Mouse (Mus musculus): ENCODE results near the gene Hsf4. TPM values are rescaled to one million over a fixed set of nuclear protein-coding genes. Genes with fewer than 3 reads are reported as not detected.
"Not testable (repeated sequence)": the region's sequence is repeated elsewhere in the genome, so short reads cannot be mapped to it uniquely, and the experiment has no call there.

Hsf4 gene
- polyA plus RNA-seq, 1 experiment from 2014 or later: 0.79 TPM

DNA sequence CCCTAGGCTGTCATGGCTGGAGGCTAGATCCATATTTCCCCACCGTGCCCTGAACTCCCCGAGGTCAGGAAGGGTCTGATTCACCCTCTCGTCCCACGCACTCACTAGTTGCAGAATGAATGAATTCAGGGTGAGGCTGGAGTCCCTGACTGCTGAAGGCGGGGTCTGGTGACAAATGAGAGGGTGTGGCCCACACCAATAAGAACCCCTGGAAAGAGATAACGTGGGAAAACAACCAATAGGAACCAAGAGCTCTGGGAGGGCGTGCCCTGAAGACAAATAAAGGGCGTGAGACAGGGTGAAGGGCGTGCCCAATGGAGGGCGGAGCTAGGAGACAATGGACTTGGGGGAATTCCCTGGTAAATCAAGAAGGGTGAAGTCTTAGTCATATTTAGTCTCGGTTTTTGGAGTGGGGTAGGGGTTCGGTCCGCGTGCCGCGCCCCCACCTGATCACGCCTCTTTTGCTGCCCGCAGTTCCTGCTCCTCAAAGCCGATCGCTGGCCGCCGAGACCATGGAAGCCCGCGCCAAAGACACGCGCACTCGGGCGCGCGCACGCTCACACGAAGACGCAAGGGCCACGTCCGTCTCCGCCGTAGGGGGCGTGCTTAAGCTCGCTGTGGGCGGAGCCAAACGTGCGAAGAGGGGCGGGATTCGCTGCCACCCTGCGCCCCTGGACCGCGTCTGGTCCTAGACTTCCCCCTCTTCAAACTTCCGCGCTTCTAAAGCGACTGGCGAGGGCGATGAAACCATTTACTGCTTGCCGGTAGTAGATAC is 19.5 kb downstream of the Hsf4 start:
- Histone ChIP-seq H3K4me3 (replicated peaks; ENCODE audit: low read length) (peak overlapping the region; percentile 43), H3K9me3 (ENCODE audit: control insufficient read depth, low read length) (no peaks in the 10 kb centered on the region), H3K9ac (peak overlapping the region; percentile 50), H3K4me1 (replicated peaks; ENCODE audit: control insufficient read depth, insufficient read depth, low read length) (peaks cover 42% of the 10 kb centered on the region), H3K27ac (peak overlapping the region; percentile 89), H3K4me2 (replicated peaks) (peak overlapping the region; percentile 66), H3K36me3 (replicated peaks; ENCODE audit: control insufficient read depth, insufficient read depth) (peaks cover 22% of the 10 kb centered on the region), H3K27me3 (ENCODE audit: control insufficient read depth, insufficient read depth, low read length) (0 out of 2 replicates have a peak, but pooled peaks cover 8% of the 10 kb centered on the region)
- peak; percentile 99 for DNase-seq (ENCODE audit: low spot score)
- peak; percentile 93 for ATAC-seq (ENCODE audit: low FRiP score)
- under 1% methylated on average over 53 of the region's 53 CpGs for WGBS

- Histone ChIP-seq H3K4me3 (replicated peaks; ENCODE audit: low read length) (peak within 1 kb of the TSS; percentile 43), H3K36me3 (replicated peaks; ENCODE audit: control insufficient read depth, insufficient read depth) (peaks cover 16% of the 10 kb centered on the region), H3K27ac (peak within 1 kb of the TSS; percentile 89), H3K27me3 (ENCODE audit: control insufficient read depth, insufficient read depth, low read length) (0 out of 2 replicates have a peak, but pooled peaks cover 8% of the 10 kb centered on the region), H3K4me1 (replicated peaks; ENCODE audit: control insufficient read depth, insufficient read depth, low read length) (peaks cover 42% of the 10 kb centered on the region), H3K9ac (peak within 1 kb of the TSS; percentile 50), H3K4me2 (replicated peaks) (peak within 1 kb of the TSS; percentile 66), H3K9me3 (ENCODE audit: control insufficient read depth, low read length) (no peaks in the 10 kb centered on the region)
- under 1% methylated on average over 40 of the region's 43 CpGs for WGBS
- ATAC-seq (ENCODE audit: low FRiP score) (peak; percentile 36), DNase-seq (ENCODE audit: low spot score) (peak; percentile 44)
Observed at GRCm38 (mm10) chr8:105289805-105290460, 20.3 kb downstream of the Hsf4 start, which contains the start of gene 4931428F04Rik. Gene 4931428F04Rik, minus strand, starts transcription at chr8:105289864.

- WGBS: 5% methylated on average over 31 of the region's 31 CpGs
- Histone ChIP-seq H3K27ac (no peak overlapping the region), H3K4me2 (replicated peaks) (peak overlapping the region; percentile 66), H3K4me3 (replicated peaks; ENCODE audit: low read length) (peak overlapping the region; percentile 43), H3K9ac (peak overlapping the region; percentile 50; the same call in 1 of the 2 replicates), H3K4me1 (replicated peaks; ENCODE audit: control insufficient read depth, insufficient read depth, low read length) (peaks cover 39% of the 10 kb centered on the region), H3K9me3 (ENCODE audit: control insufficient read depth, low read length) (no peaks in the 10 kb centered on the region), H3K36me3 (replicated peaks; ENCODE audit: control insufficient read depth, insufficient read depth) (peaks cover 8% of the 10 kb centered on the region; the same call in 1 of the 2 replicates), H3K27me3 (ENCODE audit: control insufficient read depth, insufficient read depth, low read length) (0 out of 2 replicates have a peak, but pooled peaks cover 8% of the 10 kb centered on the region)
- no peak for ATAC-seq (ENCODE audit: low FRiP score)
- DNase-seq (ENCODE audit: low spot score): peak; percentile 84
Observed at GRCm38 (mm10) chr8:105290554-105291314, 21.1 kb downstream of the Hsf4 start.

GRCm38 (mm10) chr8:105291364-105291763 is 21.8 kb downstream of the Hsf4 start:
- H3K4me2 ChIP-seq (replicated peaks); H3K27ac ChIP-seq; H3K27me3 ChIP-seq (ENCODE audit: control insufficient read depth, insufficient read depth, low read length); ATAC-seq (ENCODE audit: low FRiP score); H3K36me3 ChIP-seq (replicated peaks; ENCODE audit: control insufficient read depth, insufficient read depth); DNase-seq (ENCODE audit: low spot score); H3K9me3 ChIP-seq (ENCODE audit: control insufficient read depth, low read length); H3K9ac ChIP-seq: not testable (repeated sequence)
- Histone ChIP-seq H3K4me3 (replicated peaks; ENCODE audit: low read length) (0 out of 2 replicates have a peak overlapping the region, but pooled peaks have one; percentile 43), H3K4me1 (replicated peaks; ENCODE audit: control insufficient read depth, insufficient read depth, low read length) (peaks cover 32% of the 10 kb centered on the region)
- 88% methylated on average over 8 of the region's 8 CpGs for WGBS

DNA sequence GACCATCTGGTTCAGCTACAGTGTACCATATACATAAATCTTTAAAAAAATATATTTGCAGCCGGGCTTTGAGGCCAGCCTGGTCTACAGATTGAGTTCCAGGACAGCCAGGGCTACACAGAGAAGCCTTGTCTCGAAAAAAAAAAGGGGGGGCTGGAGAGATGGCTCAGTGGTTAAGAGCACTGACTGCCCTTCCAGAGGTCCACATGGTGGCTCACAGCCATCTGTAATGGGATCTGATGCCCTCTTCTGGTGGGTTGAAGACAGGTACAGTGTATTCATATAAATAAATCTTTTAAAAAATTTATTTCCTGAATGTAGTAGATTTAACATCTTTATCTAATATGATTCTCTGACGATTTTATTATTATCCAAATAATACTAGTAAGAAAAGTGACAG is 22.2 kb downstream of the Hsf4 start:
- not testable (repeated sequence) for H3K4me2 ChIP-seq (replicated peaks); DNase-seq (ENCODE audit: low spot score); ATAC-seq (ENCODE audit: low FRiP score); H3K36me3 ChIP-seq (replicated peaks; ENCODE audit: control insufficient read depth, insufficient read depth); H3K27me3 ChIP-seq (ENCODE audit: control insufficient read depth, insufficient read depth, low read length); H3K9me3 ChIP-seq (ENCODE audit: control insufficient read depth, low read length); H3K4me3 ChIP-seq (replicated peaks; ENCODE audit: low read length); H3K9ac ChIP-seq; H3K27ac ChIP-seq
- peaks cover 29% of the 10 kb centered on the region for H3K4me1 ChIP-seq (replicated peaks; ENCODE audit: control insufficient read depth, insufficient read depth, low read length)
- 60% methylated on average over 3 of the region's 3 CpGs for WGBS

DNA sequence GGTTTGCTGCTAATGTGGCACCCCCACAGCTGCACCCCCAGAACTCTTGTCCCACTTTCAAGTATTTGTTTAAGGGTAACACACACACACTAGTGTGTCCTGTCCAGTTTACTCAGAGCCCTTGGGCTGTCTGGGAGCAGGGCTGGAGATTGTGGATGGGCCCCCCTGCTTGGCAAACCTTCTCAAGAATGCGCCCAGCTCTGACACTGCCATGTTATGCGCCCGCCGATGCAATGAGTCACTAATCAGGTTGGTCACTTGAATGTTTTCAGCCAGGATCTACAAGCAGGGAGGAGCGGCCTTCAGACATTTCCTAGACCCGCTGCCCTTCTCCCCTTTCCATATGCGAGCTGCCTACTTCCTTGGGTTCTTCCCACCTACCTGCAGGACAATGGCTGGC is 22.9 kb downstream of the Hsf4 start:
- Histone ChIP-seq H3K4me3 (replicated peaks; ENCODE audit: low read length) (no peak overlapping the region), H3K36me3 (replicated peaks; ENCODE audit: control insufficient read depth, insufficient read depth) (no peaks in the 10 kb centered on the region), H3K27ac (no peak overlapping the region), H3K9me3 (ENCODE audit: control insufficient read depth, low read length) (no peaks in the 10 kb centered on the region), H3K9ac (no peak overlapping the region), H3K4me2 (replicated peaks) (no peak overlapping the region), H3K27me3 (ENCODE audit: control insufficient read depth, insufficient read depth, low read length) (0 out of 2 replicates have a peak, but pooled peaks cover 8% of the 10 kb centered on the region), H3K4me1 (replicated peaks; ENCODE audit: control insufficient read depth, insufficient read depth, low read length) (peaks cover 26% of the 10 kb centered on the region)
- WGBS: 86% methylated on average over 7 of the region's 7 CpGs
- ATAC-seq (ENCODE audit: low FRiP score) (no peak), DNase-seq (ENCODE audit: low spot score) (no peak)

- Histone ChIP-seq H3K4me2 (replicated peaks) (no peak overlapping the region), H3K9ac (no peak overlapping the region), H3K27ac (no peak overlapping the region), H3K4me3 (replicated peaks; ENCODE audit: low read length) (no peak overlapping the region), H3K9me3 (ENCODE audit: control insufficient read depth, low read length) (no peaks in the 10 kb centered on the region), H3K4me1 (replicated peaks; ENCODE audit: control insufficient read depth, insufficient read depth, low read length) (peaks cover 24% of the 10 kb centered on the region), H3K27me3 (ENCODE audit: control insufficient read depth, insufficient read depth, low read length) (0 out of 2 replicates have a peak, but pooled peaks cover 8% of the 10 kb centered on the region), H3K36me3 (replicated peaks; ENCODE audit: control insufficient read depth, insufficient read depth) (no peaks in the 10 kb centered on the region)
- ATAC-seq (ENCODE audit: low FRiP score) (no peak), DNase-seq (ENCODE audit: low spot score) (no peak)
- WGBS: 71% methylated on average over 19 of the region's 19 CpGs
Observed at GRCm38 (mm10) chr8:105293405-105293804, 23.8 kb downstream of the Hsf4 start.

DNA sequence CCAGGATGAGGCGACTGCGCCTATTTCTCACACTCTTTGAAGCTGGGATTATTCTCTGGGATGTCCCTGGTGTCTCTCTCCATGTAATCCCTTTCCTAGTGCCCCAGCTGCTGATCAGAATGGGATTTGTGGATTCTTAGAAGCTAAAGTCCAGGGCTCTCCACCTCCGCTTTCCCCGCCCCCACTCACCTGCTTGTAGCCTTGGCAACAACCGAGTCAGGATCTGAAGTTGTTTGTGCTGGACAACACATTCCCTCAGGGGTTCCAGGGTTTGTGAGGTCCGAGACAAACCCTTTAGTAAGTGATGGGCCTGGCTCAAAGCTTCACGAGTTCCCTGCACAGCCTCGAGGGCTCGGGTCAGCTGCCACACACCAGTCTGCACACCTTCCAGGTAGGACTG is 25.2 kb downstream of the Hsf4 start:
- no peak overlapping the region for H3K4me3 ChIP-seq (replicated peaks; ENCODE audit: low read length)
- 74% methylated on average over 9 of the region's 9 CpGs for whole genome bisulfite sequencing
- H3K4me2 ChIP-seq (replicated peaks): no peak overlapping the region
- H3K9me3 ChIP-seq (ENCODE audit: control insufficient read depth, low read length): no peaks in the 10 kb centered on the region
- H3K27ac ChIP-seq: no peak overlapping the region
- H3K27me3 ChIP-seq (ENCODE audit: control insufficient read depth, insufficient read depth, low read length): 0 out of 2 replicates have a peak, but pooled peaks cover 8% of the 10 kb centered on the region
- H3K9ac ChIP-seq: no peak overlapping the region
- ATAC-seq (ENCODE audit: low FRiP score): no peak
- peaks cover 4% of the 10 kb centered on the region for H3K36me3 ChIP-seq (replicated peaks; ENCODE audit: control insufficient read depth, insufficient read depth)
- peaks cover 32% of the 10 kb centered on the region for H3K4me1 ChIP-seq (replicated peaks; ENCODE audit: control insufficient read depth, insufficient read depth, low read length)
- no peak for DNase-seq (ENCODE audit: low spot score)
